Mouse (Mus musculus): ENCODE measurements around the gene D6Wsu163e. TPM values are rescaled to one million over a fixed set of nuclear protein-coding genes. Genes with fewer than 3 reads are reported as not detected.

D6Wsu163e gene
- total and polyA plus RNA-seq, 3 experiments = 3.8 to 11.3 (median 11.0) TPM

GRCm38 (mm10) chr6:126921111-126921881 lies 18.5 kb upstream of the D6Wsu163e start, which contains the start of gene Dyrk4:
TSS of gene Dyrk4 (minus strand) at chr6:126921839.
- Histone ChIP-seq H3K79me2 (replicated peaks; ENCODE audit: control insufficient read depth, insufficient read depth, low read length) (no peaks in the 10 kb centered on the region), H3K36me3 (ENCODE audit: control insufficient read depth, insufficient read depth, low read length) (no peaks in the 10 kb centered on the region), H3K4me3 (no peak within 1 kb of the TSS), H3K9ac (ENCODE audit: low read depth, low read length) (peak within 1 kb of the TSS; percentile 26; the same call in 1 of the 2 replicates), H3K27me3 (ENCODE audit: control insufficient read depth, insufficient read depth, low read length) (no peaks in the 10 kb centered on the region), H3K27ac (peak within 1 kb of the TSS; percentile 38), H3K4me1 (ENCODE audit: control insufficient read depth, insufficient read depth, low read length) (no peaks in the 10 kb centered on the region; the same call in 1 of the 2 replicates)
- DNase-seq = peak; percentile 45 to 49
- no peak for TF ChIP-seq CTCF (IDR thresholded peaks at IDR 0.05)
- TF ChIP-seq POLR2A (IDR thresholded peaks at IDR 0.05; ENCODE audit: insufficient read depth, low read depth, low read length) = no peak
- no peak for TF ChIP-seq EP300 (IDR thresholded peaks at IDR 0.05; ENCODE audit: insufficient read depth, low read depth, low read length)
- WGBS = 13% methylated on average over 21 of the region's 21 CpGs
- intact Hi-C loops (cut with DNase I) = no loop called here

GRCm38 (mm10) chr6:126932896-126933295 lies 6.9 kb upstream of the D6Wsu163e start:
- H3K4me3 ChIP-seq = no peak overlapping the region
- H3K36me3 ChIP-seq (ENCODE audit: control insufficient read depth, insufficient read depth, low read length) = no peaks in the 10 kb centered on the region
- H3K27me3 ChIP-seq (ENCODE audit: control insufficient read depth, insufficient read depth, low read length) = no peaks in the 10 kb centered on the region
- H3K27ac ChIP-seq = no peak overlapping the region
- TF ChIP-seq CTCF (IDR thresholded peaks at IDR 0.05) (no peak), POLR2A (IDR thresholded peaks at IDR 0.05; ENCODE audit: insufficient read depth, low read depth, low read length) (no peak), EP300 (IDR thresholded peaks at IDR 0.05; ENCODE audit: insufficient read depth, low read depth, low read length) (no peak)
- 60% methylated on average over 2 of the region's 2 CpGs for WGBS
- no peaks in the 10 kb centered on the region for H3K79me2 ChIP-seq (replicated peaks; ENCODE audit: control insufficient read depth, insufficient read depth, low read length)
- no peak overlapping the region for H3K9ac ChIP-seq (ENCODE audit: low read depth, low read length)
- H3K4me1 ChIP-seq (ENCODE audit: control insufficient read depth, insufficient read depth, low read length) = no peaks in the 10 kb centered on the region
- intact Hi-C loops (cut with DNase I) = no loop called here
- DNase-seq = no peak

GRCm38 (mm10) chr6:126938047-126938446 lies 1.7 kb upstream of the D6Wsu163e start:
- no peak for DNase-seq
- no peak overlapping the region for H3K27ac ChIP-seq
- H3K9ac ChIP-seq (ENCODE audit: low read depth, low read length) = no peak overlapping the region
- intact Hi-C loops (cut with DNase I) = loop anchor here (2.0 to 5.0 kb wide), 2 partner anchors 89 to 146 kb away; partner anchors contain the start of gene Ndufa9
- peaks cover 2% of the 10 kb centered on the region; the same call in 1 of the 2 replicates for H3K79me2 ChIP-seq (replicated peaks; ENCODE audit: control insufficient read depth, insufficient read depth, low read length)
- no peaks in the 10 kb centered on the region for H3K27me3 ChIP-seq (ENCODE audit: control insufficient read depth, insufficient read depth, low read length)
- TF ChIP-seq CTCF (IDR thresholded peaks at IDR 0.05) (peak; percentile 43), POLR2A (IDR thresholded peaks at IDR 0.05; ENCODE audit: insufficient read depth, low read depth, low read length) (no peak), EP300 (IDR thresholded peaks at IDR 0.05; ENCODE audit: insufficient read depth, low read depth, low read length) (no peak)
- peaks cover 2% of the 10 kb centered on the region; the same call in 1 of the 2 replicates for H3K4me1 ChIP-seq (ENCODE audit: control insufficient read depth, insufficient read depth, low read length)
- no peak overlapping the region for H3K4me3 ChIP-seq
- WGBS = 80% methylated on average over 2 of the region's 2 CpGs
- H3K36me3 ChIP-seq (ENCODE audit: control insufficient read depth, insufficient read depth, low read length) = no peaks in the 10 kb centered on the region

GRCm38 (mm10) chr6:126938853-126939486 lies 792 bp upstream of the D6Wsu163e start:
- DNase-seq = no peak
- Histone ChIP-seq H3K27ac (no peak overlapping the region), H3K4me3 (peak overlapping the region; percentile 72), H3K36me3 (ENCODE audit: control insufficient read depth, insufficient read depth, low read length) (no peaks in the 10 kb centered on the region), H3K9ac (ENCODE audit: low read depth, low read length) (peak overlapping the region; percentile 50), H3K4me1 (ENCODE audit: control insufficient read depth, insufficient read depth, low read length) (peaks cover 2% of the 10 kb centered on the region; the same call in 1 of the 2 replicates), H3K79me2 (replicated peaks; ENCODE audit: control insufficient read depth, insufficient read depth, low read length) (peaks cover 2% of the 10 kb centered on the region; the same call in 1 of the 2 replicates), H3K27me3 (ENCODE audit: control insufficient read depth, insufficient read depth, low read length) (no peaks in the 10 kb centered on the region)
- TF ChIP-seq EP300 (IDR thresholded peaks at IDR 0.05; ENCODE audit: insufficient read depth, low read depth, low read length) (no peak), CTCF (IDR thresholded peaks at IDR 0.05) (no peak), POLR2A (IDR thresholded peaks at IDR 0.05; ENCODE audit: insufficient read depth, low read depth, low read length) (no peak)
- under 1% methylated on average over 31 of the region's 31 CpGs for WGBS
- intact Hi-C loops (cut with DNase I) = loop anchor here (2.0 to 5.0 kb wide), 2 partner anchors 90 to 147 kb away; partner anchors contain the start of gene Ndufa9

- Histone ChIP-seq H3K79me2 (replicated peaks; ENCODE audit: control insufficient read depth, insufficient read depth, low read length) (peaks cover 2% of the 10 kb centered on the region; the same call in 1 of the 2 replicates), H3K4me1 (ENCODE audit: control insufficient read depth, insufficient read depth, low read length) (peaks cover 2% of the 10 kb centered on the region; the same call in 1 of the 2 replicates), H3K4me3 (peak overlapping the region; percentile 72), H3K27me3 (ENCODE audit: control insufficient read depth, insufficient read depth, low read length) (no peaks in the 10 kb centered on the region), H3K36me3 (ENCODE audit: control insufficient read depth, insufficient read depth, low read length) (no peaks in the 10 kb centered on the region), H3K27ac (no peak overlapping the region; the same call in 1 of the 2 replicates), H3K9ac (ENCODE audit: low read depth, low read length) (no peak overlapping the region)
- peak; percentile 37 for TF ChIP-seq CTCF (IDR thresholded peaks at IDR 0.05)
- TF ChIP-seq EP300 (IDR thresholded peaks at IDR 0.05; ENCODE audit: insufficient read depth, low read depth, low read length) = no peak
- 4% methylated on average over 5 of the region's 5 CpGs for WGBS
- no peak for DNase-seq
- intact Hi-C loops (cut with DNase I) = loop anchor here (5.0 kb wide), 1 partner anchor 507 kb away; the partner anchor contains the start of gene Parp11
These were observed 689 bp downstream of the D6Wsu163e start for GRCm38 (mm10) chr6:126940451-126940850.

Data from heart, adult 2 months (tissue).